Mouse (Mus musculus) MEL (cell line): ENCODE data around the gene Prx. TPM values are rescaled to one million over a fixed set of nuclear protein-coding genes. Genes with fewer than 3 reads are reported as not detected.
A peak's percentile ranks its signal among the peaks of the same experiment; 100 is the strongest.

Experiments used
- DNase-seq: peaks from one replicate; pipeline ENCODE4 v3.0.0; 2011; ENCODE audit warnings: low read depth, low spot score
- H3K27ac ChIP-seq: 2 replicates; pipeline ENCODE4 v1.5.1; 2012; ENCODE audit warnings: low read depth, mild to moderate bottlenecking, control low read depth, low read length, moderate library complexity; ENCODE audit not compliant: control insufficient read depth
- H3K27me3 ChIP-seq, 2 experiments: fragments of 150-350 bp in 1 of 2; sonication (generic) in 1 of 2; 2 replicates each; pipeline ENCODE4 v1.6.1; 2012; ENCODE audit warnings: low read length in 2 of 2, mild to moderate bottlenecking in 2 of 2, improper control_type of control experiment in 1 of 2, moderate library complexity in 1 of 2; ENCODE audit not compliant: insufficient read depth in 2 of 2, control insufficient read depth in 1 of 2
- H3K36me3 ChIP-seq, 2 experiments: 2 replicates each; pipeline ENCODE4 v1.6.1; 2012 to 2014; ENCODE audit warnings: low read length in 2 of 2, improper control_type of control experiment in 1 of 2, inconsistent platforms in 1 of 2, mild to moderate bottlenecking in 1 of 2; ENCODE audit not compliant: insufficient read depth in 2 of 2, control insufficient read depth in 1 of 2
- H3K4me1 ChIP-seq, 2 experiments: fragments of 150-350 bp in 1 of 2; sonication (generic) in 1 of 2; 2 replicates each; pipeline ENCODE4 v1.6.1; 2012; ENCODE audit warnings: low read length in 2 of 2, improper control_type of control experiment in 1 of 2, mild to moderate bottlenecking in 1 of 2; ENCODE audit not compliant: insufficient read depth in 2 of 2, control insufficient read depth in 1 of 2
- H3K4me3 ChIP-seq, 2 experiments: fragments of 150-350 bp in 1 of 2; sonication (generic) in 1 of 2; 2 replicates each; pipeline ENCODE4 v1.5.1; 2012; ENCODE audit warnings: low read depth in 2 of 2, low read length in 2 of 2, mild to moderate bottlenecking in 2 of 2, moderate library complexity in 2 of 2, control low read depth in 1 of 2, improper control_type of control experiment in 1 of 2; ENCODE audit not compliant: control insufficient read depth in 1 of 2, insufficient read depth in 1 of 2
- H3K79me2 ChIP-seq: 2 replicates; pipeline ENCODE4 v1.6.1; 2012; ENCODE audit warnings: mild to moderate bottlenecking, low read length, moderate library complexity; ENCODE audit not compliant: control insufficient read depth, poor library complexity, insufficient read depth
- H3K9ac ChIP-seq: 2 replicates; pipeline ENCODE4 v1.6.1; 2012; ENCODE audit warnings: low read depth, mild to moderate bottlenecking, control low read depth, low read length, moderate library complexity; ENCODE audit not compliant: control insufficient read depth, poor library complexity, severe bottlenecking
- H3K9me3 ChIP-seq: fragments of 150-350 bp; sonication (generic); replicated peaks from 2 replicates; pipeline ENCODE4 v1.6.1; 2012; ENCODE audit warnings: mild to moderate bottlenecking, low read length, improper control_type of control experiment, moderate library complexity; ENCODE audit not compliant: insufficient read depth
- CHD2 ChIP-seq: IDR thresholded peaks from 2 replicates; pipeline ENCODE4 v1.6.1; 2011; ENCODE audit warnings: low read length, improper control_type of control experiment
- JUND ChIP-seq: IDR thresholded peaks from 2 replicates; pipeline ENCODE4 v1.6.1; 2011; ENCODE audit warnings: low read depth, mild to moderate bottlenecking, improper control_type of control experiment, low read length
- MYB ChIP-seq: IDR thresholded peaks from 2 replicates; pipeline ENCODE4 v1.6.1; 2011; ENCODE audit warnings: mild to moderate bottlenecking, low read depth, low read length, improper control_type of control experiment
- POLR2A ChIP-seq, 2 experiments: IDR thresholded peaks; 2 replicates each; pipeline ENCODE4 v1.6.1; 2011 to 2012; ENCODE audit warnings: low read length in 2 of 2, mild to moderate bottlenecking in 2 of 2, control low read depth in 1 of 2, improper control_type of control experiment in 1 of 2, low read depth in 1 of 2, moderate library complexity in 1 of 2; ENCODE audit not compliant: control insufficient read depth in 1 of 2, insufficient read depth in 1 of 2, poor library complexity in 1 of 2
- POLR2AphosphoS5 ChIP-seq: IDR thresholded peaks from 2 replicates; pipeline ENCODE4 v1.6.1; 2012; ENCODE audit warnings: low read depth, borderline replicate concordance, mild to moderate bottlenecking, inconsistent platforms, low read length, moderate library complexity, mixed read lengths
- RAD21 ChIP-seq: IDR thresholded peaks from 2 replicates; pipeline ENCODE4 v1.6.1; 2011; ENCODE audit warnings: mild to moderate bottlenecking, low read depth, low read length, improper control_type of control experiment
- RCOR1 ChIP-seq: IDR thresholded peaks from 2 replicates; pipeline ENCODE4 v1.6.1; 2012; ENCODE audit warnings: low read depth, mild to moderate bottlenecking, inconsistent platforms, low read length, improper control_type of control experiment
- TCF12 ChIP-seq: IDR thresholded peaks from 2 replicates; pipeline ENCODE4 v1.6.1; 2014; ENCODE audit warnings: low read depth, mild to moderate bottlenecking, inconsistent platforms, low read length, improper control_type of control experiment, moderate library complexity
- UBTF ChIP-seq: IDR thresholded peaks from 2 replicates; pipeline ENCODE4 v1.6.1; 2012; ENCODE audit warnings: low read depth, mild to moderate bottlenecking, inconsistent platforms, low read length, improper control_type of control experiment, moderate library complexity, borderline replicate concordance; ENCODE audit not compliant: insufficient read depth
- USF1 ChIP-seq: IDR thresholded peaks from 2 replicates; pipeline ENCODE4 v1.6.1; 2014; ENCODE audit warnings: low read depth, mild to moderate bottlenecking, inconsistent platforms, low read length, improper control_type of control experiment, moderate library complexity
- ZC3H11A ChIP-seq: IDR thresholded peaks from 2 replicates; pipeline ENCODE4 v1.6.1; 2012; ENCODE audit warnings: low read depth, mild to moderate bottlenecking, inconsistent platforms, low read length, improper control_type of control experiment
- ZKSCAN1 ChIP-seq: IDR thresholded peaks from 2 replicates; pipeline ENCODE4 v1.6.1; 2012; ENCODE audit warnings: low read depth, mild to moderate bottlenecking, inconsistent platforms, low read length, improper control_type of control experiment, moderate library complexity
- polyA plus RNA-seq, 2 experiments: library from polyadenylated mRNA; stranded (reverse) in 1 of 2; unstranded in 1 of 2; fragments of >175 nt in 1 of 2; fragments of >200 nt in 1 of 2; gene quantifications; 2 replicates each; pipeline versions ENCODE4 v1.2.1 to v1.2.4; 2012; ENCODE audit warnings: low replicate concordance in 2 of 2, low read depth in 1 of 2; ENCODE audit not compliant: insufficient read length in 2 of 2, insufficient read depth in 1 of 2, missing spikeins in 1 of 2
- total RNA-seq: library from RNA; depleted of rRNA; stranded (reverse); fragments of 300-350 nt; gene quantifications from 2 replicates; pipeline ENCODE4 v1.2.3, GENCODE M21; 2012

The Prx gene
- total and polyA plus RNA-seq, 3 experiments, result 0.39 to 1.4 TPM; not detected in 1

DNA sequence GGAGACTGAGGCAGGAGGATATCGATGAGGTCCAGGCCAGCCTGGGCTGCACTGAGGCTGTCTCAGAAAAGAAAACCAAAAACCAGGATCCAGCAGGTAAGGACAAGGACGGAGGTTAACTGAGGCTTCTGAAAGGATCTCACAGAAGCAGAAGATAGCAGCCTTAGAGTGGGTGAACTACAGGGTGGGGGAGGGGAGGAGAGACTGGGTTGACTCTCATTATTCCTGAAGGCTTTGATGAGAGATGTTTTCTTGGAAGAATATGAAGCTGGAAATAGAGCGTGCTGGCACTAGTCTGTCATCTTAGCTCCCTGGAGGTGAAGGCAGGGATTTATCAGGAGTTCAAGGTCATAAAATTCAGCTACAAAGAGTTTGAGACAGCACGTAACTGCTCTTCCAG is 44.7 kb downstream of the Prx start:
- Histone ChIP-seq H3K79me2 (no peaks in the 10 kb centered on the region; the same call in 1 of the 2 replicates), H3K27ac (no peak overlapping the region), H3K9me3 (no peaks in the 10 kb centered on the region), H3K9ac (no peak overlapping the region), H3K4me1 (peaks cover 2 to 28% of the 10 kb centered on the region in 2 experiments), H3K4me3 (no peak overlapping the region), H3K36me3 (peaks cover 0 to 9% of the 10 kb centered on the region in 2 experiments; a peak in 2 of 4 replicates), H3K27me3 (no peaks in the 10 kb centered on the region)
- TF ChIP-seq CHD2 (peak; percentile 20; the same call in 1 of the 2 replicates), RCOR1 (no peak)
- no peak for DNase-seq

- Histone ChIP-seq H3K4me1 (peaks cover 2 to 28% of the 10 kb centered on the region in 2 experiments; a peak in 3 of 4 replicates), H3K79me2 (no peaks in the 10 kb centered on the region; the same call in 1 of the 2 replicates), H3K9ac (no peak overlapping the region), H3K27ac (no peak overlapping the region), H3K36me3 (peaks cover 0 to 9% of the 10 kb centered on the region in 2 experiments; a peak in 2 of 4 replicates), H3K4me3 (no peak overlapping the region), H3K9me3 (no peaks in the 10 kb centered on the region), H3K27me3 (no peaks in the 10 kb centered on the region)
- DNase-seq, result no peak
- TF ChIP-seq MYB (no peak), RCOR1 (0 out of 2 replicates have a peak, but pooled peaks have one; percentile 18)
These were observed 45.7 kb downstream of the Prx start for GRCm38 (mm10) chr7:27544675-27545370.

GRCm38 (mm10) chr7:27549597-27549996 is 50.5 kb downstream of the Prx start:
- Histone ChIP-seq H3K27me3 (no peaks in the 10 kb centered on the region), H3K9me3 (no peaks in the 10 kb centered on the region), H3K27ac (no peak overlapping the region), H3K4me1 (peaks cover 3 to 7% of the 10 kb centered on the region in 2 experiments; a peak in 3 of 4 replicates), H3K9ac (no peak overlapping the region), H3K4me3 (no peak overlapping the region), H3K79me2 (peaks cover 8% of the 10 kb centered on the region), H3K36me3 (0 out of 4 replicates have a peak, but pooled peaks cover 0 to 5% of the 10 kb centered on the region in 2 experiments)
- no peak for DNase-seq
- TF ChIP-seq CHD2 (no peak), UBTF (no peak), ZKSCAN1 (no peak), POLR2A (IDR thresholded peaks at IDR 0.05; ENCODE audit: control insufficient read depth in 1 of 2, insufficient read depth in 1 of 2, low read depth in 1 of 2, low read length in 2 of 2, poor library complexity in 1 of 2) (no peak), POLR2AphosphoS5 (no peak), ZC3H11A (no peak), TCF12 (no peak), RAD21 (no peak), JUND (no peak), USF1 (no peak)
